Mouse (Mus musculus) small intestine, adult 2 months (tissue): ENCODE measurements around the gene Coro2b. TPM values are rescaled to one million over a fixed set of nuclear protein-coding genes. Genes with fewer than 3 reads are reported as not detected.

Experiments
- H3K27ac ChIP-seq: fragments of 200-500 bp; 2 replicates; pipeline ENCODE4 v1.5.1; 2012; ENCODE audit warnings: low read depth, low read length, control low read depth, inconsistent platforms; ENCODE audit not compliant: insufficient read depth
- H3K27me3 ChIP-seq: fragments of 200-500 bp; 2 replicates; pipeline ENCODE4 v1.6.1; 2012; ENCODE audit warnings: mild to moderate bottlenecking, moderate library complexity, low read length, inconsistent platforms; ENCODE audit not compliant: control insufficient read depth, insufficient read depth
- H3K36me3 ChIP-seq: fragments of 200-500 bp; 2 replicates; pipeline ENCODE4 v1.6.1; 2012; ENCODE audit warnings: mild to moderate bottlenecking, low read length, control low read depth, inconsistent platforms; ENCODE audit not compliant: control insufficient read depth, insufficient read depth
- H3K4me1 ChIP-seq: fragments of 200-500 bp; 2 replicates; pipeline ENCODE4 v1.6.1; 2012; ENCODE audit warnings: low read length, inconsistent platforms, mixed read lengths; ENCODE audit not compliant: control insufficient read depth, insufficient read depth, insufficient read length
- H3K4me3 ChIP-seq: fragments of 200-500 bp; 2 replicates; pipeline ENCODE4 v1.5.1; 2012; ENCODE audit warnings: low read depth, mild to moderate bottlenecking, control low read depth, inconsistent platforms, low read length, moderate library complexity
- CTCF ChIP-seq: fragments of 200-500 bp; IDR thresholded peaks from 2 replicates; pipeline ENCODE4 v1.5.1; 2012; ENCODE audit warnings: low read depth, mild to moderate bottlenecking, control low read depth, inconsistent platforms, low read length, moderate library complexity, mixed read lengths; ENCODE audit not compliant: insufficient replicate concordance, insufficient read length; ENCODE audit errors: extremely low read depth
- POLR2A ChIP-seq: fragments of 200-500 bp; IDR thresholded peaks from 2 replicates; pipeline ENCODE4 v1.6.1; 2012; ENCODE audit warnings: low read depth, mild to moderate bottlenecking, control low read depth, inconsistent platforms, low read length, moderate library complexity
- WGBS: fragments of 180-500 bp; shearing (Covaris S2); methylation state at CpG from one replicate; pipeline ENCODE4 v1.1.7; 2018; 5-methylcytosine and 5-hydroxymethylcytosine counted together
- polyA plus RNA-seq: library from polyadenylated mRNA; depleted of rRNA; stranded (reverse); fragments of >200 nt; gene quantifications from 2 replicates; pipeline ENCODE4 v1.2.3, GENCODE M21; 2012

Gene Coro2b
- polyA plus RNA-seq, 1 experiment: 2.7 TPM

- TF ChIP-seq CTCF: no peak
- no peak for TF ChIP-seq POLR2A
- Histone ChIP-seq H3K4me3 (no peak overlapping the region), H3K27ac (no peak overlapping the region), H3K4me1 (no peaks in the 10 kb centered on the region), H3K36me3 (no peaks in the 10 kb centered on the region), H3K27me3 (no peaks in the 10 kb centered on the region)
- 76% methylated on average over 3 of the region's 3 CpGs for WGBS
Observed at GRCm38 (mm10) chr9:62559446-62559845, 22.6 kb upstream of the Coro2b start.

- 82% methylated on average over 8 of the region's 8 CpGs for WGBS
- TF ChIP-seq CTCF: no peak
- TF ChIP-seq POLR2A: no peak
- Histone ChIP-seq H3K27me3 (no peaks in the 10 kb centered on the region), H3K4me3 (no peak overlapping the region), H3K4me1 (no peaks in the 10 kb centered on the region), H3K36me3 (no peaks in the 10 kb centered on the region), H3K27ac (no peak overlapping the region)
Observed at GRCm38 (mm10) chr9:62558058-62558457, 21.2 kb upstream of the Coro2b start.

GRCm38 (mm10) chr9:62556748-62557147 is 19.9 kb upstream of the Coro2b start:
- Histone ChIP-seq H3K4me1 (no peaks in the 10 kb centered on the region), H3K36me3 (no peaks in the 10 kb centered on the region), H3K4me3 (no peak overlapping the region), H3K27ac (no peak overlapping the region), H3K27me3 (no peaks in the 10 kb centered on the region)
- TF ChIP-seq POLR2A: no peak
- WGBS: 87% methylated on average over 6 of the region's 6 CpGs

- TF ChIP-seq CTCF (peak; percentile 27; the same call in 1 of the 2 replicates), POLR2A (no peak)
- Histone ChIP-seq H3K4me1 (no peaks in the 10 kb centered on the region; the same call in 1 of the 2 replicates), H3K27me3 (no peaks in the 10 kb centered on the region), H3K27ac (no peak overlapping the region), H3K36me3 (no peaks in the 10 kb centered on the region), H3K4me3 (no peak overlapping the region)
- WGBS: 63% methylated on average over 5 of the region's 5 CpGs
Observed at GRCm38 (mm10) chr9:62555258-62555856, 18.5 kb upstream of the Coro2b start.

- 50% methylated on average over 3 of the region's 3 CpGs for WGBS
Observed at GRCm38 (mm10) chr9:62554606-62555005, 17.8 kb upstream of the Coro2b start.

GRCm38 (mm10) chr9:62553366-62553940 is 16.6 kb upstream of the Coro2b start:
- H3K36me3 ChIP-seq: no peaks in the 10 kb centered on the region
- H3K4me3 ChIP-seq: no peak overlapping the region
- TF ChIP-seq POLR2A: no peak
- peak; percentile 71; the same call in 1 of the 2 replicates for TF ChIP-seq CTCF
- H3K27me3 ChIP-seq: no peaks in the 10 kb centered on the region
- H3K27ac ChIP-seq: no peak overlapping the region
- no peaks in the 10 kb centered on the region; the same call in 1 of the 2 replicates for H3K4me1 ChIP-seq
- WGBS: 29% methylated on average over 7 of the region's 7 CpGs

More at GRCm38 (mm10) chr9:62554606-62555005, 17.8 kb upstream of the Coro2b start:
- Histone ChIP-seq H3K4me3 (no peak overlapping the region), H3K27ac (no peak overlapping the region), H3K36me3 (no peaks in the 10 kb centered on the region), H3K27me3 (no peaks in the 10 kb centered on the region), H3K4me1 (no peaks in the 10 kb centered on the region; the same call in 1 of the 2 replicates)
- no peak for TF ChIP-seq POLR2A
- TF ChIP-seq CTCF: no peak

- no peak overlapping the region for H3K4me3 ChIP-seq
- H3K27me3 ChIP-seq: no peaks in the 10 kb centered on the region
- H3K36me3 ChIP-seq: no peaks in the 10 kb centered on the region
- TF ChIP-seq CTCF: no peak
- no peak for TF ChIP-seq POLR2A
- H3K27ac ChIP-seq: no peak overlapping the region
- WGBS: 89% methylated on average over 3 of the region's 3 CpGs
- no peaks in the 10 kb centered on the region; the same call in 1 of the 2 replicates for H3K4me1 ChIP-seq
Observed at GRCm38 (mm10) chr9:62551531-62551930, 14.7 kb upstream of the Coro2b start.

GRCm38 (mm10) chr9:62550661-62551093 is 13.8 kb upstream of the Coro2b start:
- Histone ChIP-seq H3K27me3 (no peaks in the 10 kb centered on the region), H3K27ac (no peak overlapping the region), H3K4me3 (no peak overlapping the region), H3K36me3 (no peaks in the 10 kb centered on the region), H3K4me1 (no peaks in the 10 kb centered on the region; the same call in 1 of the 2 replicates)
- WGBS: 43% methylated on average over 11 of the region's 11 CpGs
- TF ChIP-seq POLR2A (peak; percentile 30; the same call in 1 of the 2 replicates), CTCF (peak; percentile 71)
